Mouse (Mus musculus) MEL (cell line): ENCODE results near the gene Fbxw21.

ENCODE experiments used
- CHD2 ChIP-seq: IDR thresholded peaks from 2 replicates; pipeline ENCODE4 v1.6.1; 2011; ENCODE audit warnings: low read length, improper control_type of control experiment
- CTCF ChIP-seq, 3 experiments: IDR thresholded peaks in 2 of 3; conservative IDR thresholded peaks in 1 of 3; 2 replicates each; pipeline ENCODE4 v1.5.1; 2011 to 2012; ENCODE audit warnings: low read length in 3 of 3, low read depth in 2 of 3, mild to moderate bottlenecking in 2 of 3, improper control_type of control experiment in 1 of 3, inconsistent platforms in 1 of 3, mixed read lengths in 1 of 3, moderate library complexity in 1 of 3; ENCODE audit not compliant: control insufficient read depth in 1 of 3, insufficient read depth in 1 of 3, poor library complexity in 1 of 3, severe bottlenecking in 1 of 3
- GABPA ChIP-seq: IDR thresholded peaks from 2 replicates; pipeline ENCODE4 v1.6.1; 2012; ENCODE audit warnings: low read depth, mild to moderate bottlenecking, inconsistent platforms, low read length, improper control_type of control experiment, moderate library complexity
- GATA1 ChIP-seq: IDR thresholded peaks from 2 replicates; pipeline ENCODE4 v1.6.1; 2011; ENCODE audit warnings: low read depth, low read length, improper control_type of control experiment
- HCFC1 ChIP-seq: IDR thresholded peaks from 2 replicates; pipeline ENCODE4 v1.6.1; 2012; ENCODE audit warnings: low read depth, mild to moderate bottlenecking, inconsistent platforms, low read length, improper control_type of control experiment, moderate library complexity
- POLR2A ChIP-seq, 2 experiments: IDR thresholded peaks; 2 replicates each; pipeline ENCODE4 v1.6.1; 2011 to 2012; ENCODE audit warnings: low read length in 2 of 2, mild to moderate bottlenecking in 2 of 2, control low read depth in 1 of 2, improper control_type of control experiment in 1 of 2, low read depth in 1 of 2, moderate library complexity in 1 of 2; ENCODE audit not compliant: control insufficient read depth in 1 of 2, insufficient read depth in 1 of 2, poor library complexity in 1 of 2
- RAD21 ChIP-seq: IDR thresholded peaks from 2 replicates; pipeline ENCODE4 v1.6.1; 2011; ENCODE audit warnings: mild to moderate bottlenecking, low read depth, low read length, improper control_type of control experiment
- UBTF ChIP-seq: IDR thresholded peaks from 2 replicates; pipeline ENCODE4 v1.6.1; 2012; ENCODE audit warnings: low read depth, mild to moderate bottlenecking, inconsistent platforms, low read length, improper control_type of control experiment, moderate library complexity, borderline replicate concordance; ENCODE audit not compliant: insufficient read depth

- TF ChIP-seq GABPA = no peak
- no peak for TF ChIP-seq POLR2A (IDR thresholded peaks at IDR 0.05; ENCODE audit: control insufficient read depth in 1 of 2, insufficient read depth in 1 of 2, low read depth in 1 of 2, low read length in 2 of 2, poor library complexity in 1 of 2)
- peak; percentile 33 to 41 (median 35); a peak in 4 of 6 replicates for TF ChIP-seq CTCF (IDR thresholded peaks at IDR 0.05 in 2 of 3, conservative IDR thresholded peaks at IDR 0.05 in 1 of 3; ENCODE audit: control insufficient read depth in 1 of 3, insufficient read depth in 1 of 3, low read depth in 2 of 3, low read length in 3 of 3, poor library complexity in 1 of 3, severe bottlenecking in 1 of 3)
- TF ChIP-seq UBTF = no peak
- TF ChIP-seq RAD21 = no peak; the same call in none of the 2 replicates
- no peak for TF ChIP-seq CHD2
- no peak for TF ChIP-seq GATA1
- TF ChIP-seq HCFC1 = no peak
Observed at GRCm38 (mm10) chr9:109128211-109128610, 33.6 kb downstream of the Fbxw21 start.
